Mouse (Mus musculus) stomach, postnatal 0 days (tissue): ENCODE results near the gene Sardh.

Experiments
- CTCF ChIP-seq: IDR thresholded peaks from 2 replicates; pipeline ENCODE4 v1.5.1; 2016; ENCODE audit warnings: antibody characterized with exemption, low read depth, mild to moderate bottlenecking, moderate library complexity
- EP300 ChIP-seq: optimal IDR thresholded peaks from 2 replicates; pipeline ENCODE3; 2016; ENCODE audit warnings: antibody characterized with exemption

- TF ChIP-seq CTCF (no peak), EP300 (no peak)
Observed at GRCm38 (mm10) chr2:27218569-27218968, 29.6 kb downstream of the Sardh start.
